Mouse (Mus musculus): ENCODE results near the gene S1pr3.

The S1pr3 gene

DNA sequence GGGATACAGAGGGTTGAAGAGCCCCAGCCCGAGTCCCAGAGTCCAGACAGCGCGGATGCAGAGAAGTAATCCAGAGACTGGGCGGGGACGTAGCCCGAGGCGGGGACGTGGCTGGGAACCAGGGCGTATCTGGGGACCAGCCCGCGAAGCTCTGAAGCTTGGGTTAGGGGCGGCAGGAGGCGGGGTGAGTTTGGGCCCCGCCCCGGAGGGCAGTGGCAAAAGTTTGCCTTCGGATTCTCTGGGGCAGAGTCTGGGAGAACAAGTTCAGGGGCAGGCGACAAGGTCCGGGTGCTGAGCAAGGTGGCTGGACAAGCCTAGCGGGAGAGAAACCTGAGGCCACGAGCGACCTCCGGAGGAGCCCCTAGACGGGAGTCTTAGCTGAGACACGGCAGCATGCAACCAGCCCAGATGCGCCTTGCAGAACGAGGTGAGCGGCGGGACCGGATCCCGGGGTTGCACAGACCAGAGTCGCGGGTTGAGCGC is at the start of gene S1pr3:
Gene S1pr3, plus strand, starts transcription at position 121 of the 483 bp plus-strand sequence.
- DNase-seq (ENCODE audit: low spot score in 2 of 2) = peak; percentile 55 to 62

DNA sequence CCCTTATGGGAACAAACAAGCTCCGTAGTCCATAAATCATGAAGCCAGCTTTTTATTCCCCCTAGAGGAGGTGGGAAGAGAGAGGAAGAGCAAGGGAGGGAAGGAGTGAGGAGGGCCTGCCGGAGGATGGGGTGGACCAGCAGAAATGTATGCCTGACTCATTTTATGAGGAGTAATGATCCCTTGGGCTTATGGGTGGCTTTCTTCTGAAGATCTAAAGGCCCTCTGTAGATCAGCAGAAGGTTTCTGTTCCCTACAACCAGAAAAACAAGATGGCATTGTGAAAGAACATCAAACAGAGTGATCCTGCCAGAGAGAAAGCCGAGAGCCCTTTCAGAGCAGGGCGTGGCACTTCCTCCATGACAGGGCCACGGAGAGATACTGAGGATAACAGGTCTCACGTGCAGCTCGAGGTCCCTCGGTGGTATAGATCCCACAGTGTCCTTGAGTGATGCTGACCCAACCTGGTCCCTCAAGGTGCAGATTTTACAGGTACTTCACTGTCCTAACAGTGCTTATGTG is 47.9 kb upstream of the S1pr3 start:
- no peak for DNase-seq (ENCODE audit: low spot score in 2 of 2)

DNA sequence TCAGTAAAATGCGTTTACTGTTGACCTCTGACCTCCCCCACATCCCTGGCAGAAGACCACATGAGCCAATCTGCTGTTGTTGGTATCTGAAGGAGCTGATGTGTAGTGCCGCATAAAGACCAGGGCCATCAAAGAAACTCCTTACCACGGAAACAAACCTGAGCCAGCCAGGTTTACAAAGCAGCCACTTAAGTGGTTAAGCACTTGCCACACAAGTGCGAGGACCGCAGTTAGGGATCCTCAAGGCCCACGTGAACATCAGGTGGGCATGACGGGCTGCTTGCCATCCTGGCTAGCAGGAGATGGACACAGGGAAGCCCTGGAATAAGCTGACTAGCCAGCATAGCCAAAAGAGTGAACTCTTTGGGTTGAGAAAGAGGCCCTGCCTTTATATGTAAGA is 45.0 kb upstream of the S1pr3 start:
- DNase-seq (ENCODE audit: low spot score in 2 of 2) = no peak

DNA sequence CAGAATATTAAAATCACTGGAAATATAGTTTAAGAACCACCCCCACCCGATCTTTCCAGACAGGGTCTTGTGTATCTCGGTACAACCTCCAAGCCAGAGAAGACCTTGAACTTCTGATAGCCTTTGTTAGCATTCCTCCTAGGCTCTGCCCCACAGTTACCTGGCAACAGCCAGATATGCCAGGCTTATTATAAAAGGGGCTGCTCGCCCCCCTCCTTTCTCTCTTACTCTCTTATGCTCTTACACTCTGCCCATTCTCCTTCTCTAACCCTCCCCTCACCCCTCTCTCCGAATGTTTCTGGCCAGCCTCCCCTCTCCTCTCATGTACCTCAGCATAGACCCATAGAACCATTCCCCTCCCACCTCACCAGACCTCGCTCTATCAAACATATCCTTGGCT is 44.5 kb upstream of the S1pr3 start:
- no peak for DNase-seq (ENCODE audit: low spot score in 2 of 2)

DNA sequence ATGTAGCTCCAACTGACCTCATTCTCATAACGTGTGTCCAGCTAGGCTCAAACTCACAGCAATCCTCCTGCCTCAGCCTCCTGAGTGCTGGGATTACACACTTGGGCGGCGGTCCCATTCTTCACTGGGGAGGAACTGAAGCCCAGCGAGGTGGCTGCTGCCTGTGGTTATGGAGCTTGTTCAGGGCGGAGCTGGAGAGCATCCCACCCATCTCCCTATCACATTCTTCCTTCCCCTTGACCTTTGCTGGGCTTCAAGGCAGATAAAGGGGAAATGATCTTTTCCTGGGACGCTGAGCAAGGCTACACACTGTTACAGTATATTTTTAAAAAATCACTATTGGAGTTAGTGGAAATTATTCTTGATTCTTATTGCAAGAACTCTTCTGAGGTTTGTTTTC is 43.2 kb upstream of the S1pr3 start:
- DNase-seq (ENCODE audit: low spot score in 2 of 2) = no peak

DNA sequence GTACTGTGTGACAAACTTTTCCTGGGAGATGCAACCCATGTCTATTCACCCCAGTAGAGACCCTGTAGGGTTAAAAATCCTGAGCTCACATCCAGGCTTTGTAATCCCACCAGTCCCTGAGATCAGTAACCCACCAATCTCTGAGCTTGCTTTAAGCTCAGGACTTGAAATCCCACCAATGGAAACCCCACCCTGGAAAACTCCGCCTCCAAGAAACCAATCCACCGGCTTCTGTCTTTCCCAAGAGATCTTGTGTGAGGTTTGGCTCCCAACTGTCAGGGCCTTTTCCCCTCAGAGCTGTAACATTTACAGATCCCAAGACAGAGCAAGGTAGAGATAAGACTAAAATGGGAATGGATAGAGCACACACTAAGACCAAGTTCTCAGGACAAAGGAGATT is 40.1 kb upstream of the S1pr3 start:
- DNase-seq (ENCODE audit: low spot score in 2 of 2) = no peak

DNA sequence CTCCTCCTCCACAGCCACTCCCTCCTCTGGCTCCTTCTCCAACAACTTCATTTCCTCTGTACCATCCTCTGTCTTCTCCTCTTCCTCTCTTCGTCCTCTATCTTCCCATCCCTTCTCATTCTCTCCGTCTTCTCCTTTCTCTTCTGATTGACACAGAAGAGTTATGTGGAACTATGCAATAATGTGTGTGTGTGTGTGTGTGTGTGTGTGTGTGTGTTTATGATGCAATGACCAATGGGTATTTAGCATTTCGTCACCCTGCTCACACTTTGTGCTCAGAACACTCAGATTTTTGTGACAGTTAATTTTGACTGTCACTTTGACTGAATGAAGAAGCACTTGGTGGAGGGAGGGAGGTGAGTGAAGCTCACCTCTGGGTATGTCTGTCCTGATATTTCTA is 39.1 kb upstream of the S1pr3 start:
- no peak for DNase-seq (ENCODE audit: low spot score in 2 of 2)

DNA sequence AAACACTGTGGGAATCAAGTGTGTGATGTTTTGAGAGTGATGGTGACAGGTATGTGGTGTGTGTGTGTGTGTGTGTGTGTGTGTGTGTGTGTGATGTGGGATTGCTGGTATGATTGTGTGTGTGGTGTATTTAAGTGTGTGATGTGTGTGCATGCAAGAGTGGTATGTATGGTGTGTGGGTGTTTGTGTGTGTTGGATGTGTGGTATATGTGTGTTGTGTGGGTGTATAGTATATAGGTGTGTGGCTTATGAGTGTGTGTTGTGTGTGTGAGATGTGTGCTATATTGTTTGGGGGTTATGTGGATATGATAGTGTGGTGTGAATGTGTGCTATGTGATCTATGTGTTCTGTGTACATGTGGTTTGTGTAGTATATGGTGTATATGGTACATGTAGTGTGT is 35.4 kb upstream of the S1pr3 start:
- no peak for DNase-seq (ENCODE audit: low spot score in 2 of 2)

DNA sequence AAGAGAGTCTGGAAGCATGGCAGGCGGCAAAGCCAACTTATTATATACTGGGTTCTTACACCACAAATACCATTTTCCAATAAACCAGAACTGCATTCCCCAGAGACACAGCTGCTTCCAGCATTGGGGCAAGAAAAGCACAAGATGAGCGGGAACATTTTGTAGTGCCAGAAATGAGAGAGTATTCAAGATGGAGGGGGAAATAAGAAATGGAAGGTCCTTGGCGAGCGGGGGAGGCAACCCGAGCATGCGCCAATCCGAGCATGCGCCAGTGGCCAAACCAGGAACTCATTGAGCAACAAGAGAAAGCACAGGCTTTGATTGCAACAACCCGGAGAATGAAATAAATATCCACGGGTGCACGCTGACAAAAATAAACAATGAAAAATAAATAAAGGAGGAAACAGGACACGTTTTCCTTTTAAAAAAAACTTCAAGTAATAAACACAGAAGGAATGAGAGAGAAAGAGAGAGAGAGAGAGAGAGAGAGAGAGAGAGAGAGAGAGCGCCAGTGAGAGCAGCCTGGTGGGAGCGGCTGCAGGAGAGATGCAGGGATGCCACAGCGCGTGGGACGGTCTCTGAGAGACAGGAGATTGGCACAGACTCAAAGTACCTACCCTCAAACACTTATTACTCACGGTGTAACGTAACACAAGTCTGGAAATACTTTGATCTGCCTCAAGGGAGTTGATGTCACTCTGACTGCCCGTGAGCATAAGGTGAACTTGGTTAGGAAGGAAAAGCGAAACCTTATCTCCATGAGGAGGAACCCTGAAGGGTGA is 34.2 kb upstream of the S1pr3 start:
- no peak for DNase-seq (ENCODE audit: low spot score in 2 of 2)

DNA sequence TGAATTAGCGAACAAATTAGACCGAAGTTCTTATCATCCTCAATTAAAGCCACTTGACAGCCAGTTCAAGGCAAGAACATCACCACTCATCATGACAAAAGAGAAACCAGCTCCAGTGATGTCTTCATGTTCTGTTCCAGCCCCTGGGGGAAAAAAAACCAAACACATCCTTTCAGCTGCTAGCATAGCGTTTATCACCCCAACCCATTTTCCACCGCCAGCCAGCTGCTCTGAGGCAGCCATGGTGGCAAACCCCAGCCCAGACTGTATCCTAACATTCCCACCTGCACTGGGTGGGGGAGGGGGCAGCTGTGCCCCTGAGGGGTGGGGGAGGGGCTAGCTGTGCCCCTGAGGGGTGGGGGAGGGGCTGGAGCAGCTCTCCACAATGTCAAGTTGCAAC is 30.3 kb upstream of the S1pr3 start:
- DNase-seq (ENCODE audit: low spot score in 2 of 2) = no peak

DNA sequence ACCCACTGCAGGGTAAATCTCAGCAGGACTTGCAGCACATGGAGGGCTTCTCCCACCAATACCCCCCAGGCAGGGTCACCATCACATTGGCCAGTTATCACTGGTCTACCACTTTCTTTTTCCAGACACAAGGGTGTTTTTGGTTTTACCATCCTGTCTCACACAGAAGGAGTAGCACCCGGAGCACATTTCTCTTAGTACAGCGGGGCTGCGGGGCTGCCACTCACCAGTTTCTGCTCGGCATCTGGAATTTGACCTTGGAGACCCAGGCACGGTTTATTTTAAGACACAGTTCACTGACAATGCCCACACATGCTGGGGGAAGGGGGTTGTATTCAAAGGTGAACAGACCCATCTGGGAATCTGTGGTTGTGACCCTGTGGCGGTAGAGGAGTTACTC is 28.8 kb upstream of the S1pr3 start:
- DNase-seq (ENCODE audit: low spot score in 2 of 2) = no peak

DNA sequence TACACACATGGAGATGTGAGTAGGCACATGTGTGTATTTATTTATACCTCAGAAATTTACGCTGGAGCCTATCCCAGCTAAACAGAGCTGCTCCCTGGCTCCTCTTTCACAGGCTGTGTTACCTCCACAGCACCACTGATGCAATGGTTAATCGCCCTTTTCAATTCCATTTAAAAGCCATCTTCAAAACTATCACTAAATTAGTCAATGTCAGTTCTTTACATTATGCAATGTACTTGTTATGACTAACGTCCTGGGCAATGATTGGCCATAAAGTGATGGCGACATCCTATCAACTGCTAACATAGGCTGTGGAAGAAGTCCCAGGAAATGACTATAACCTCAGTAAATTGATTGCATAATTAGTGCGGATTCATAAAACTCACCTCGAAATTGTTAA is 26.9 kb upstream of the S1pr3 start:
- DNase-seq (ENCODE audit: low spot score in 2 of 2) = no peak

DNA sequence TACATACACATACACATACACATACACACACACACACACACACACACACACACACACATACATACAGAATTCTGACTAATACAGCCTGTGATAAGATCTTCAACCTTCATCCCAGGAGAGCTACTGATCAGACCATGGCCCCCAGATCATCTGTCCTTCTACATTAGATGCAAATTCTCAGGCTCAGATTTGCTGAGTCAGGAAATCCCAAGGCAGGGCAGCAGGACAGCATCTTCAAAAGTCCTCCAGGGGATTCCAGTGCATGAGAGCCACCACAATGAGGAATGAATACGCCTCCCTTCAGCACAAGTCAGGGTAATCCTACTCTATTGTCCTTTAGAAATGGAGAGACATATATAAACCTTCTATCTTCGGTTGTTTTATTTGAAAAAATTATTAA is 23.5 kb upstream of the S1pr3 start:
- no peak for DNase-seq (ENCODE audit: low spot score in 2 of 2)

DNA sequence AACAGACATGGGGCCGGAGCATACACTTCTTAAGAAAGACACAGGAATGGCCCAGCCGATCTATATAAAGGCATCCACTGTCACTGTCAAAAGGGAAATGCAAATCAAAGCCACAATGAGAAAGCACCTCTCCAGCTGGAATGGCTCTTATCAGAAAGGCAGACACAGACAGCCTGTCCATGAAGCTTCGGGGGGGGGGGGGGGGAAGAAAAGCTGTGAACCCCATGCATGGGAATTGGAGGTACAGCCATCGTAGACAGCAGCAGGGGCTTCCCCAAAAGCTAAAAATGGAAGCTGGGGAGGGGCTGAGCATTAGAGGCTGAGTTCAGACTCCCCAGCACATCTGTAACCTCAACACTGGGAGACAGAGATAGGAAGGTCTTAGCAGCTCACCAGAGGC is 20.5 kb upstream of the S1pr3 start:
- peak in 1 of 2 experiments; percentile 19 for DNase-seq (ENCODE audit: low spot score in 2 of 2)

DNA sequence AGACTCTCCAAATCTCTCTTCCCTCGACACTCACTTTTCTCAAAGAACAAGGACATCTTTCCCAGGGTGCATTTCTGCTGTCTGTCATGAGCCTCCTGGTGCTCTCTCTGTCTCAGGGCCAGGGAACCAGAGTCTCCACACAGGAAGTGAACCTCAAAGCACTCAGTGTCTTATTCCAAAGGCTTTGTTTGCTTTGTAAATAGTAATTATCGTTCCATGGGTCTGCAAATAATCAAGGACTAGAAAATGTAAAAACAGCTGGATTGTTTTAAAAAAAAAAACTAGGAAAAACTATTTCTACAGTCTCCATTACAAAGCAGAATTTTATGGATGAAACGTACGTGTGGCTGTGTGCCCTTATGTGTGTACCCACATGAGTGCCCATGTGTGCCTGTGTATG is 18.0 kb upstream of the S1pr3 start:
- no peak for DNase-seq (ENCODE audit: low spot score in 2 of 2)

DNA sequence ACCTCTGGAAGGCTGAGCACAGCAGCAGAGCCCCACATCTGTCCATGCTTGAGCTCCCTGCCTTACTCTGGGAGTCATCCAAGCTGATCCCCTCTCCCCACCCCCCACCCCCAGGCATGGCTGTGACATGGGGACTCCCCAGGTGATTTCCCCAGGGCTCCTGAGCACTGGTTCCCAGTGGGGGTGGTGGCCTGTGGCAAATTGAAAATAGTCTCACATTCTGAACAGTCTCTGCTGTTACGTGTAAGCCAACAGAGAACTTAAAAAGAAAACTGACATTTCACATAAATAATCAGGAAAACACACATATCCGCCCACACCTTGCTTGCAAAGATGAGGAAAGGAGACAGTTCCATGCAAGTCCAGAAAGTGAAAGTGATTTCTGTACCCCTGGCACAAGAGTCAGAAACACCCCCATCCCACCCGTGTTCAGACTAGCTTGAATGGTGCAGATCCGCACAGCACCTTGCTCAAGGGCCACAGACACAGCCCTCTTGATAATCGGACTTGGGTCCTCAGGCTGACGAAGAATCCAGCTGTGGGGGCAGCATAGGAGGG is 17.0 kb upstream of the S1pr3 start:
- DNase-seq (ENCODE audit: low spot score in 2 of 2) = peak; percentile 65 to 66

DNA sequence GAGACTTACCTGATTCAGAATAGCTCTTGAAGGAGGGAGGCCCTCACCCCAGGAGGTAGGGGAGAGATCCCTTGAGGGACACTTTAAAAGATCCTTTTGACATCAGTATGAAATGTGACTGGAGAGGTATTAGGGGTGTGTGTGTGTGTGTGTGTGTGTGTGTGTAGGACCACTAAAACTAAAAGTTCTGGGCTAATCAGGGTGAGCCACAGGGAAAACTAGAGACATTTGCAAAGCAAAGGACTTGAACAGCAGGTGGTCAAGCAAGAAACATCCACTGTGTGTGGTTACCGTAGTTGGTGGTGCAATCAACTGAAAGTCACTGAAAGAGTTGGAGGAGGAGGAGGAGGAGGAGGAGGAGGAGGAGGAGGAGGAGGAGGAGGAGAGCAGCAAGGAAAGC is 16.2 kb upstream of the S1pr3 start:
- no peak for DNase-seq (ENCODE audit: low spot score in 2 of 2)

DNA sequence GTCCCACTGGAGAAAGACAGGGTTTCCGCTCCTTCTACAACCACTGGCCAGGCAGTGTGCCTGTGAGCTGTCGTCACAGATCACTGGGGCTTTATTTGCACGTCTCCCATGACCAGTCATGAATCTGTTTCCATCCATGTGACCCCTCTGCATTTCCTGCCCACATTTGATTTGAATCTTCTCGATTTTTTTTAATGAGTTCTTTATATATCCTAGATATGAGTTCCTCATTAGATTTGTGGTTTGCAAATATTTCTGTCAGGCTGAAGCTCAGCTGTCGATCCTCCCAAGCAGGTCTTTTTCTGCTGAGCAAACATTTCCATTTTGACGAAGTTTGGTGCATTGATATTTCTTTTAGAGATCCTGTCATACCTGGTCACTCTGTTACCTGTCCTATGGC is 10.6 kb upstream of the S1pr3 start:
- peak; percentile 70 to 77 for DNase-seq (ENCODE audit: low spot score in 2 of 2)

DNA sequence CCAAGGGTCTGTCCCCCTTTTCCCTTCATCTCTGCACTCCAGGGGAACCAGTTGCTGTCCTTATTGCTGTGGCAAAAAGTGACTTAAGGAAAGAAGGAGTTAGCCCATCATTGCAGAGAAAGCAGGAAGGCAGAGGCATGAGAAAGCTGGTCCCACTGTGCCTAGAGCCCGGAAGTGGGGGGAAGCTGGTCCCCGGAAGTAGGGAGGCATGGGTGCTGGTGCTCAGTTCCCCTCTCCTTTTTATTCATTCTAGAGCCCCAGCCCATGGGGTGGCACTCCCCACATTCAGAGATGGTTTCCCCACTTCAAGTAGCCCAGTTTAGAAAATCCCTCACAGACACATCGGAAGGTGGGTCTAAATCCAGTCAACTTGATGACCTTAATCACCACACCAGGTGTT is 8.9 kb upstream of the S1pr3 start:
- DNase-seq (ENCODE audit: low spot score in 2 of 2) = peak in 1 of 2 experiments; percentile 38

DNA sequence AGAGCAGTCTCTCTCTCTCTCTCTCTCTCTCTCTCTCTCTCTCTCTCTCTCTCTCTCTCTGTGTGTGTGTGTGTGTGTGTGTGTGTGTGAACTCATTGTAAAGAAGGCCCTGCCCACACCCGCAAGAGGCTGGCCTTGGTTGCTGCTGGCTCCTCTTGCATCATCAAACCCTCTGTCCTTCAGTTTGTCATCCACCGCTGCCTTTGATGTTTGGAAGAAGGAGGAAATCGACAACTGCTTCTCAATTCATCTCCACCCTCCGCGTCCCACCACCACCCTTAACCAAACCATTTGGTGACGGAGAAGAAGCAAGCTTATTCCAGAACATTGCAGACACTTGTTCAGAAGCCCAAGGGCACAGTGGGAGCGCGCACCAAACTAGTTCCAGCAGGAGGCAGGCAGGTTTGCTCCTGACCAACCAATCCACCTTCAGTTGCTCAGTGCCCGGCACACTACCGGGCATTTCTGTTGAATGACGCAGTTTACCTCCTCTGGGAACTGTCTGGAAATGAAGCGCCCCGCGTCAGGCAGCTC is 8.2 kb upstream of the S1pr3 start:
- DNase-seq (ENCODE audit: low spot score in 2 of 2) = peak; percentile 27 to 45

DNA sequence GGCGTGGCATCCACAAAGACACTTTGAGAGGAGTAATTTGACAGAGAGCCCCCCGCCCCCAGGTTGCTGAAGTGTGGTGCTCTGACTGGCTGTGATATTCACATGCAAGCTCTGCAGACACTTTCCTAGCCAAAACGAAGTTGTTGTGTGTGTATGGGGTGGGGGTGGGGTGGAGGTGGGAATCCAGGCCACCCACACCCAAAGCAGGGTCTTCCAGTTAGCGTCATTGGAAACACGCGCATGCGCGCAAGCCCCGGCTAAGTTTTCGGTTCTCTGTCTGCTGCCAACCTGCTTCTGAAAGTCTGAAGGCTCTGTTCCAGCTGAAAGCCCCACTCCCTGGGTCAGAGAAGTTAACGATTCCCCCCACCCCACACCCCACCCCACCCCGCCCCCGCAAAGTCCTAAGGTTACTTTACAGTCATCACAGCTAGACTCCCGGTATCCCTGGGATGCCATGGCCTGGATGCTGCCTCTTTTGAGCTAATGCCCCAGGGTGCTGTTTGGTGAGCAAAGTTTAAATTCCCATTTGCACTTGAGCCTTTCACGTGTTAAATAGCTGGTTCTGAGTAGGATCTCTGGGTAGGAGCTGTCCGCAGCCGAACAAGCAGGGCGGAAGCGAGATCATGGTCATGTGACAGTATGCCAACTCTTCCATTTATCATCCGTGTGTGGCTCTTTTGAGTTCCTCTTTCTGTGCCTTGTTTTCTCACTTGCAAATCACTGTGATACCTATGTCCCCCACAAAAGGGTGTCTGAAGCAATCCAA is 7.5 kb upstream of the S1pr3 start:
- DNase-seq (ENCODE audit: low spot score in 2 of 2) = peak; percentile 70 to 71

DNA sequence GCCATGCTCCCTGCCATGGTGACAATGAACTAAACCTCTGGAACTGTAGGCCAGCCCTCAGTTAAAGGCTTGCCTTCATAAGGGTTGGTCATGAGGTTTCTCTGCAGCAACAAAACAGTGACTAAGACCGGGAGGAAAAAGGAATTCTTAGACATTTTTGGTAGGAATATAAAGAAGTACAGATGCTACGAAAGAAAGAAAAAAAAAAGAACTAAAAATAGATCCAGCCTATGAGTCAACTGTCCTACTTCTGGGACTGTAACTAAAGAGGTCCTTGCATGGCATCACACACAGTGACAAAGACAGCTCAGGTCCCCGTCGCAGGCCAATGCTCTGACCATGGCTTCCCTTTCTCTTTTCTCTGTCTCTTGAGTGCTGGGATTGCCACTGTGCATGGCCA is 3.9 kb upstream of the S1pr3 start:
- DNase-seq (ENCODE audit: low spot score in 2 of 2) = no peak

Data from spleen, postnatal 36 days (tissue).